Mouse (Mus musculus) ES-E14 (cell line): ENCODE results near the gene Limk1.

Source experiments
- HCFC1 ChIP-seq: IDR thresholded peaks from 2 replicates; pipeline ENCODE4 v1.6.1; 2012; ENCODE audit warnings: low read length, inconsistent platforms, borderline replicate concordance; ENCODE audit not compliant: insufficient read depth
- ZC3H11A ChIP-seq: IDR thresholded peaks from 2 replicates; pipeline ENCODE4 v1.6.1; 2012; ENCODE audit warnings: low read depth, mild to moderate bottlenecking, inconsistent platforms, low read length, borderline replicate concordance
- ZNF384 ChIP-seq: IDR thresholded peaks from 2 replicates; pipeline ENCODE4 v1.6.1; 2012; ENCODE audit warnings: low read depth, low read length, inconsistent platforms

GRCm38 (mm10) chr5:134668495-134668894 is 19.9 kb downstream of the Limk1 start:
- TF ChIP-seq ZNF384 (no peak), HCFC1 (no peak), ZC3H11A (no peak)
